Mouse (Mus musculus) heart, embryonic 12.5 days (tissue): ENCODE data around the gene Pth1r. TPM values are rescaled to one million over a fixed set of nuclear protein-coding genes. Genes with fewer than 3 reads are reported as not detected.

Source experiments
- ATAC-seq: fragments of 200-750 bp; cut with Nextera tagmentation; 2 replicates; pipeline ENCODE4 v1.8.0; 2017; ENCODE audit warnings: moderate TSS enrichment, moderate library complexity; ENCODE audit not compliant: insufficient number of reproducible peaks, low FRiP score
- H3K27ac ChIP-seq: fragments of 300-500 bp; sonication (generic); 2 replicates; pipeline ENCODE4 v1.5.1; 2016; ENCODE audit warnings: mild to moderate bottlenecking, moderate library complexity; ENCODE audit not compliant: poor library complexity, severe bottlenecking
- H3K27me3 ChIP-seq: fragments of 300-500 bp; sonication (generic); replicated peaks from 2 replicates; pipeline ENCODE4 v1.6.1; 2016; ENCODE audit warnings: mild to moderate bottlenecking, moderate library complexity
- H3K36me3 ChIP-seq: fragments of 300-500 bp; sonication (generic); 2 replicates; pipeline ENCODE4 v1.6.1; 2016; ENCODE audit warnings: mild to moderate bottlenecking, moderate library complexity
- H3K4me1 ChIP-seq: fragments of 300-500 bp; sonication (generic); replicated peaks from 2 replicates; pipeline ENCODE4 v1.6.1; 2016; ENCODE audit warnings: mild to moderate bottlenecking
- H3K4me2 ChIP-seq: fragments of 300-500 bp; sonication (generic); 2 replicates; pipeline ENCODE4 v1.6.1; 2016; ENCODE audit warnings: mild to moderate bottlenecking, moderate library complexity
- H3K4me3 ChIP-seq: fragments of 300-500 bp; sonication (generic); 2 replicates; pipeline ENCODE4 v1.5.1; 2016; ENCODE audit warnings: mild to moderate bottlenecking
- H3K9ac ChIP-seq: fragments of 300-500 bp; sonication (generic); 2 replicates; pipeline ENCODE4 v1.6.1; 2016; ENCODE audit warnings: mild to moderate bottlenecking, moderate library complexity
- H3K9me3 ChIP-seq: fragments of 300-500 bp; sonication (generic); replicated peaks from 2 replicates; pipeline ENCODE4 v1.6.1; 2016; ENCODE audit warnings: mild to moderate bottlenecking, moderate library complexity
- WGBS: fragments of 180-500 bp; shearing (Covaris S2); methylation state at CpG from one replicate; pipeline ENCODE4 v1.1.7; 2016; 5-methylcytosine and 5-hydroxymethylcytosine counted together
- polyA plus RNA-seq: library from polyadenylated mRNA; unstranded; fragments of >200 nt; fragmentation: Nextera tagmentation; extraction: Ambion mirVana; gene quantifications from 2 replicates; pipeline ENCODE4 v1.2.1, GENCODE M21; 2016

Gene Pth1r
- polyA plus RNA-seq, 1 experiment from 2014 or later, result 45.8 TPM

DNA sequence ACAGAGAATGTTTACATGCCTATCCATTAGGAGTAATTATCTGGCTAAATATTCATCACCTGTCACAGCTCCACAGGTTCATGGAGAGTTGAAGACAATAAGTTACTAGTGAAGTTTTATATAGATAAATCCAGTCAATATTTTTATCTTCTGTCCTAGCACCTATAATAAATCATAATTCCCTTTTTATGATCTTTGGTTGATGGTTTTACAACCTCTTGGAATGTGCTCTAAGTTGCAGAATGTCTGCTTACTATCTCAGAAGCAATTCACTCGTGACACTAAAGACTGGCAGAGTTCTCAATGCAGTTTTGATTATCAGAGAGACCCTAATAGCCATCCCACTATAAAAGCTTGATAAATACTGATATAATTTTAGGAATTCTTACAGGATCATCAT, 33.6 kb downstream of the Pth1r start:
- Histone ChIP-seq H3K4me3 (no peak overlapping the region), H3K4me1 (peaks cover 12% of the 10 kb centered on the region), H3K36me3 (peaks cover 41% of the 10 kb centered on the region), H3K4me2 (no peak overlapping the region), H3K9me3 (no peaks in the 10 kb centered on the region), H3K27me3 (no peaks in the 10 kb centered on the region), H3K27ac (no peak overlapping the region), H3K9ac (no peak overlapping the region)
- ATAC-seq, result no peak
- WGBS, result 66% methylated on average over 1 of the region's 1 CpGs

GRCm38 (mm10) chr9:110712545-110712944, 34.4 kb downstream of the Pth1r start:
- 87% methylated on average over 4 of the region's 4 CpGs for WGBS
- no peak for ATAC-seq
- H3K36me3 ChIP-seq, result peaks cover 43% of the 10 kb centered on the region

DNA sequence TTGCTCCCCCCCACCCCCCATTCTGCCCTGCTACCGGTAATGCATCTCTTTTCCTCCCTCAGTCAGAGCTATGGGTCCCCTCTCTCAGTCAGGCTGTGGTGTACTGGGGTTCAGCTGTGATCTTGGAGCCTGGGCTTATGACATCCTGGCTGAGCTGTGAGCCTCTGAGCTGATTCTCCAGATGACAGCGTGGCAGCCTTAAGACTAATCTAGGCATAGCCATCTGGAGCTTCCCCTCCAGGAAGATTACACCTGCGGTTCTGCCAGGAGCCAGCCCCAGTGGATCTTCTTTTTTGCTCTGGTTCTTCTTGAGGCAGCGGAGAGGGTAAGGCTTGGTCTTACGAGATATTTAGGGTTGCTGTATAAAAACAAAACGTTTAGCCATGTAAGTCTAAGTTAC, 34.9 kb downstream of the Pth1r start:
- Histone ChIP-seq H3K27ac (no peak overlapping the region), H3K4me3 (no peak overlapping the region), H3K9ac (no peak overlapping the region), H3K4me1 (peaks cover 12% of the 10 kb centered on the region), H3K4me2 (no peak overlapping the region), H3K27me3 (no peaks in the 10 kb centered on the region), H3K36me3 (peaks cover 43% of the 10 kb centered on the region), H3K9me3 (no peaks in the 10 kb centered on the region)
- no peak for ATAC-seq
- WGBS, result 90% methylated on average over 6 of the region's 6 CpGs

More at GRCm38 (mm10) chr9:110712545-110712944, 34.4 kb downstream of the Pth1r start:
- H3K27ac ChIP-seq, result no peak overlapping the region
- H3K4me3 ChIP-seq, result no peak overlapping the region
- H3K9ac ChIP-seq, result no peak overlapping the region
- peaks cover 12% of the 10 kb centered on the region for H3K4me1 ChIP-seq
- H3K27me3 ChIP-seq, result no peaks in the 10 kb centered on the region
- no peaks in the 10 kb centered on the region for H3K9me3 ChIP-seq
- no peak overlapping the region for H3K4me2 ChIP-seq

- no peak overlapping the region for H3K9ac ChIP-seq
- H3K27me3 ChIP-seq, result no peaks in the 10 kb centered on the region
- 95% methylated on average over 1 of the region's 1 CpGs for WGBS
- H3K27ac ChIP-seq, result no peak overlapping the region
- no peak for ATAC-seq
- no peak overlapping the region for H3K4me3 ChIP-seq
- H3K4me2 ChIP-seq, result no peak overlapping the region
- no peaks in the 10 kb centered on the region for H3K9me3 ChIP-seq
- H3K36me3 ChIP-seq, result peaks cover 44% of the 10 kb centered on the region
- peaks cover 12% of the 10 kb centered on the region for H3K4me1 ChIP-seq
Observed at GRCm38 (mm10) chr9:110711532-110711931, 35.4 kb downstream of the Pth1r start.

- no peak overlapping the region for H3K27ac ChIP-seq
- H3K4me2 ChIP-seq, result peak overlapping the region; percentile 56
- H3K9ac ChIP-seq, result peak overlapping the region; percentile 61
- ATAC-seq, result peak; percentile 75
- H3K9me3 ChIP-seq, result no peaks in the 10 kb centered on the region
- peaks cover 12% of the 10 kb centered on the region for H3K4me1 ChIP-seq
- peaks cover 44% of the 10 kb centered on the region for H3K36me3 ChIP-seq
- 28% methylated on average over 5 of the region's 5 CpGs for WGBS
- H3K27me3 ChIP-seq, result no peaks in the 10 kb centered on the region
- H3K4me3 ChIP-seq, result peak overlapping the region; percentile 36
Observed at GRCm38 (mm10) chr9:110709640-110710258, 37.2 kb downstream of the Pth1r start.

DNA sequence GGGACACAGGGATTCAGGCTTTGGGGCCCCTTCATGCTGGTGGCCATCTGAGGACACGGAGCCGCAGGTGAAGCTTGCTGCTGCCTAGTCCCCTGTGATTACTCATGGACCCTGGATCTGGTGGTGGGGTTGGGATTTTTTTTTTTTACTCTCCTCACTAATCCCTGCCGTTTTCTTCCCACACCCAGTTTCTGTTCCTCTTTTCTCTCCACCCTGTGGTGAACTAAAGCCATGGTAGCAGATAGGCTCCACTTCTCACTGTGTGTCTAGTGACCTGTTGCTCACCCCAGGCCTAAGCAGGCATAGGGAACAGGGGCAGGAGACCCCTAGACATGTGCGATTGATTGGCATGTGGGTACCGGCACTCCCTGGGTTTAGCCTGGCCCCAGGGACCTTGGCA, 40.2 kb downstream of the Pth1r start:
- H3K9ac ChIP-seq, result no peak overlapping the region
- H3K4me1 ChIP-seq, result peaks cover 22% of the 10 kb centered on the region
- no peak overlapping the region for H3K4me3 ChIP-seq
- H3K4me2 ChIP-seq, result no peak overlapping the region
- peaks cover 24% of the 10 kb centered on the region for H3K36me3 ChIP-seq
- no peak overlapping the region for H3K27ac ChIP-seq
- H3K9me3 ChIP-seq, result no peaks in the 10 kb centered on the region
- H3K27me3 ChIP-seq, result no peaks in the 10 kb centered on the region
- 89% methylated on average over 5 of the region's 5 CpGs for WGBS
- no peak for ATAC-seq

DNA sequence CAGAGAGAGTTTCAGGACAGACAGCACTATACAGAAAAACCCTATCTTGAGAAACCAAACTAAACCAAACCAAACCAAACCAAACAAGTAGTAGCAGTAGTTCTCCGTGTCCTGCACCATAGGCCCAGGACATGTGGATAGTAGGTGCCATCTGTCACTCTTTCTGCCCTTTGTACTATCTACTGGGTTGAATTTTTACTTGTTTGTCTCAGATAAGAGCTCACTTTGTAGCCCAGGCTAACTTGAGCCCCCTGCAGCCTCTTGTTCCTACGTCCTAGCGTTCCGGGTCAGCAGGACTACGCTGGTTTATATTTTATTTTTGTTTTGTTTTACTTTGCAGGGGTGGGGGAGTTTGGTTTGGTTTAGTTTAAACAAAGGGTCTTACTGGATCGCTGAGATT, 43.0 kb downstream of the Pth1r start:
- Histone ChIP-seq H3K4me3 (no peak overlapping the region), H3K36me3 (peaks cover 27% of the 10 kb centered on the region), H3K27me3 (no peaks in the 10 kb centered on the region), H3K9ac (no peak overlapping the region), H3K4me1 (peaks cover 10% of the 10 kb centered on the region), H3K27ac (no peak overlapping the region), H3K4me2 (no peak overlapping the region), H3K9me3 (no peaks in the 10 kb centered on the region)
- 94% methylated on average over 6 of the region's 6 CpGs for WGBS
- ATAC-seq, result no peak

DNA sequence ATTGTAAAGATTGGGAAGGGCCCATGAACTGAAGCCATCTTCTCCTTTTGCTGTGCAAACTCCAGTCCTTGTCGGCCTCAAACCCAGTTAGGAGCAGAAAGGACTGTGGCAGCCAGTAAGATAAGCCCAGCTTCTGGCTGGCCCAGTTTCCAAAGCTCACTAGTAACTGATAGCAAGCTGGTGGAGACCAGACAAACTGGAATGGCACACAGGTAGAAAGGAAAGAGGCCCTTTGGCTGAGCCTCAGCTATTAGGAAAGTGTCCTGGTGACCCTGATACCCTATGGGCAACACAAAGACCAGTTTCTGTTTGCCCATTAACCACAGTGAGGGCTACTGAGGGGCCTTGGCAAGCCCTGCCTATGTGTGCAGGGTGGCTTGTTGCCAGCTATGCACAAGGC, 44.1 kb downstream of the Pth1r start:
- no peak overlapping the region for H3K4me2 ChIP-seq
- H3K9ac ChIP-seq, result no peak overlapping the region
- no peaks in the 10 kb centered on the region for H3K9me3 ChIP-seq
- peaks cover 22% of the 10 kb centered on the region for H3K36me3 ChIP-seq
- peaks cover 10% of the 10 kb centered on the region for H3K4me1 ChIP-seq
- H3K27me3 ChIP-seq, result no peaks in the 10 kb centered on the region
- H3K4me3 ChIP-seq, result no peak overlapping the region
- ATAC-seq, result no peak
- WGBS, result 37% methylated on average over 1 of the region's 1 CpGs
- H3K27ac ChIP-seq, result no peak overlapping the region

DNA sequence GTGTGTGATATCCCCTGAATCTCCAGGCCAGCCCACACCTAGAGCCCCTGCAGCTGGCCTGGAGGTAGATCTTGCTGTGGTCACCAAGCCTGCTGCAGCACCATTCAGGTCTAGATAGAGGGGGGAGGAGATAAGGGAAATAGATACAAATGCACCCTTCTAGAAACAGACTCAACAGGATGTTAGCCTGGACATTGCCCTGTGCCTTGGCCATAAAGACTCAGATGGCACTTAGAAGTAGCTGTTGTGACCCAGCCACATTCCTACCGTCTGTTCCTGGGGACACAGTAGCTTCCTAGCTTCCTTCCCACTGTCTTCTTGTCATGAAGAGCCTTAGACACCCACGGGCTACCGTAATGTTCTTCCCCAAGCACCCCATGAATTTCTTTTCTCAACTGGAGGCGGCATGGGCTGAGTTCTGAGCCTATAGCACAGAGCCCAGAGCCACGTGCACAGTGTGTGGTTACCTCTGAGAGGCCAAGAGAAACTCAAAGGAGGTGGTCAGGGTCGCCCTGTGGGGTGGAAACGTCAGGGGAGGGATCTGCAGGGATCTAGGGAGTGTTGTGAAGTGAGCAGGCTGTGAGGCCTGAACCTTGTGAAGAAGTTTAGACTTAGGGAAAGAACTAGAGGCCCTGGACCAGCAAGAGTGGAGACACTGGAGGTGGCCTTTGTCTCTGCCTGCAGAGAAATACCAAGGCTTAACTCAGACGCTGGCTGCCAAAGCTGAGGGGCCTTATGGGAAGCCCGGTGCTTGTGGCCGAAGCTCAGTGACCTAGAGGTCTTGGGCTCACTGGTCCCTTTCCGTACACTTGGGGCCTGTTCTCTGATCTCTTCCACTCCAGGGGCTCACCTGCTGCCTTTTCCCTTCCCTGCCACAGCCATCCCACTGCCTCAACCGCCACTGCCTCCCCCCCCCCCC, 45.6 kb downstream of the Pth1r start:
- Histone ChIP-seq H3K4me2 (no peak overlapping the region), H3K4me3 (no peak overlapping the region), H3K36me3 (peaks cover 20% of the 10 kb centered on the region; the same call in 1 of the 2 replicates), H3K27ac (no peak overlapping the region), H3K27me3 (no peaks in the 10 kb centered on the region), H3K9me3 (no peaks in the 10 kb centered on the region), H3K4me1 (peaks cover 17% of the 10 kb centered on the region), H3K9ac (no peak overlapping the region)
- 84% methylated on average over 11 of the region's 12 CpGs for WGBS
- ATAC-seq, result no peak

DNA sequence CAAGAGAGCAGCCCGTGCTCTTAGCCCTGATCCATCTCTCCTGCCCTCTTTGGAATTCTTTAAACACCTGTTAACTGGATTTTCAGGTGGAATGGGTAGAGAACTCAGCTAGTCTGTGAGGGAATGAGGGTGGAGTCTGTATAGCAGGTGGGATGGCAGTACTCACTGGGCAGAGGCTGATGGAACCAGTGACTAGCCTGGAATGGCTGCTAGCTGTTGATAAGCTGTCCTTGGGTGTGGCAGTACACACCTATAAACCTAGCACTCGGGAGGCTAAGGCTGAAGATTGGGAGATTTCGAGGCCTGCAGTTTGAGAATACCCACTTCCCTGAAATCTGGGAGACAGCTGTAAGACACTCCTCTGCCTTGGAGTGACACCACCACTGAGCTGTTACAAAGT, 47.4 kb downstream of the Pth1r start:
- no peak overlapping the region for H3K4me2 ChIP-seq
- no peak overlapping the region for H3K27ac ChIP-seq
- WGBS, result 73% methylated on average over 3 of the region's 3 CpGs
- peaks cover 29% of the 10 kb centered on the region for H3K4me1 ChIP-seq
- H3K9me3 ChIP-seq, result no peaks in the 10 kb centered on the region
- H3K9ac ChIP-seq, result no peak overlapping the region
- ATAC-seq, result no peak
- peaks cover 16% of the 10 kb centered on the region for H3K36me3 ChIP-seq
- H3K4me3 ChIP-seq, result no peak overlapping the region
- H3K27me3 ChIP-seq, result no peaks in the 10 kb centered on the region

DNA sequence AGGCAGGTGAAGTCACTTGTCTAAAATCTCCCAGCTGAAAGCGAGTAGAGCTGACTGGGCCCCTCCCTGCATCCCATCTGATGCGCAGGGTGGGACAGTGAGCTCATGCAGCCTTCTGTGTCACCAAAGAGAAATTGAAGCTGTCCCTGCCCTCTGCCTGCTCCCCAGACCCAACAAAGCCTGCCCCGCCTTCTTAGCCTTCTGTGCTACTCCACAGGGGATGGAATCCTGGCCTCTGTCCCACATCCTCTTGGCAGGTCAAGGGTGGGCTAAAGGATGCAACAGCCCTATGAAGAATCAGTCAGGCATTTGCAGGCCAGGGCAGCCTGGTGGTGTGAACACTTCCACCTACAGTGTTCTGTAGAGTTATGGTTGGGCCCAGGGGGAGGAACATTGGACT, 49.5 kb downstream of the Pth1r start:
- no peak overlapping the region for H3K4me2 ChIP-seq
- no peak overlapping the region for H3K9ac ChIP-seq
- H3K27me3 ChIP-seq, result no peaks in the 10 kb centered on the region
- H3K4me3 ChIP-seq, result no peak overlapping the region
- WGBS, result 73% methylated on average over 3 of the region's 3 CpGs
- no peak for ATAC-seq
- H3K36me3 ChIP-seq, result peaks cover 27% of the 10 kb centered on the region
- peaks cover 20% of the 10 kb centered on the region for H3K4me1 ChIP-seq
- H3K9me3 ChIP-seq, result no peaks in the 10 kb centered on the region
- no peak overlapping the region for H3K27ac ChIP-seq
